Mouse (Mus musculus) thymus, postnatal 36 days (tissue): ENCODE measurements around the gene Ythdf2.

Experiments
- DNase-seq, 2 experiments: peaks; one replicate each; pipeline ENCODE4 v3.0.0; 2022; ENCODE audit warnings: mixed read lengths in 2 of 2

Gene Ythdf2

DNA sequence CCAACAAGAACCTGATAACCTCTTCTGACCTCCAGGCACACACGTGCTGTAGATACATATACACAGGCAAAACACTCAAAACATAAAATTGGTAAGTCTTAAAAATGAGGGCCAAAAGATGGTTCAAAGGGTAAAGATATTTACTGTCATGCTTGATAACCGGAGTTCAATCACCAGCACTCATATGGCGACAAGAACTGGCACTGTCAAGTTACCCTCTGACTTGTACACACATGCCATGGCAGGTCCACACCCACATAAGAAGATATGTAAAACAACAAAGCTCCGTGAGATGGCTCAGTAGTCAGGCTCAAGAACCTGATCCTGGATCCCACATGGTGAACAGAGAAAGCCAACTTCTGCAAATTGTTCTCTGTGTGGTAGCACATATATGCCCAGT lies 4.8 kb downstream of the Ythdf2 start:
- DNase-seq, result no peak

DNA sequence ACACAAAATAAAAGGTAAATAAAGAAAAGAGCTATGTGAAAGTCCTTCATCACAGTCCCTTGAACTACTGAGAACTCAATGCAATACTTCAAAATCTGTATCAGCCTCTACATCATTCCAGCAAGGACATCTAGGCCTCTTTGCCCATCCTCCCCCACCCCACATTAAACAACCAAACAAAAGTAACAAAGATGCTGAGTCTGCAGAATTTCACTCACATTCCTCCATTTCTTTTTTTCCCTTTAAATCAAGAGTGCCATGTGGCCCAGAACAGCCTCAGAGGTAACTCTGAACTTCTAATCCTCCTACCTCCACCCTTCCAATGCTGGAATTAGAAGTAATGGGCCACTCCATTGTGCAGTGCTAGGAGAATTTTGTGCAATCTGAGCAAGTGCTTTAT lies 13.3 kb downstream of the Ythdf2 start:
- DNase-seq, result no peak

DNA sequence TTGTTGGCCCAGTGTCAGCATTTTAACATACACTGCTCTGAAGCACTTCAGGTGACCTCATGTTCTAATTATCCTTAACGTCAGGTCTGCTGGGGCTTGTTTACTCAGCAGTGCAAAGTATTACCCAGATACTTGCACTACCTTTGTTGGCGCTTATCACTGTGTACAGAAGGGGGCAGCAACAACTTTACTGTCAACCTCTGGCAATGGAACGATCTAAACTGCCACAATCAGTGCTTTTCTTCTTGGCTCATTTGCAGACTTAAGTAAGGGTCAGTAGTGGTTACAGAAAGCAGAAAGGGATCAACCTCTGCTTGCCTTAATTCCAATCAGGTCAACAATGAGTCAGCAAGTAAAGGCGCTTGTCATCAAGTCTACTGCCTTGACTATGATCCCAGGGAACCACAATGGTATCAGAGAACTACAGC lies 13.8 kb downstream of the Ythdf2 start:
- peak; percentile 15 to 24 for DNase-seq

DNA sequence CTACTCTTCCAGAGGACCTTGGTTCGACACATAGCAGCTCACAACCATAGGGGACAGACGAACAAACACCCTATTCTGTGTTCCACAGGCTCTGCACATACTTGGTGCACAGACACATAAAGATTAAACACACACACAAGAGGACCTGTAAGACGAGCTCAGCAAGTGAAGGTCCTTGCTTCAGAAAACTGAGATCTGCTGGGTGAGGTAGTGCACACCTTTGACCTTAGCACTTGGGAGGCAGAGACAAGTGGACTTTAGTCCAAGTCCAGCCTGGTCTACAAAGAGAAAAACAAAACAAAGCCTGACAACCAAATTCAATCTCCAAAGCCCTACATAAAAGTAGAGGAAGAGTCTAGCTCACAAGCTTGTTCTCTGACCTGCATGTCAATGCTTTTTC lies 17.1 kb downstream of the Ythdf2 start:
- no peak for DNase-seq

DNA sequence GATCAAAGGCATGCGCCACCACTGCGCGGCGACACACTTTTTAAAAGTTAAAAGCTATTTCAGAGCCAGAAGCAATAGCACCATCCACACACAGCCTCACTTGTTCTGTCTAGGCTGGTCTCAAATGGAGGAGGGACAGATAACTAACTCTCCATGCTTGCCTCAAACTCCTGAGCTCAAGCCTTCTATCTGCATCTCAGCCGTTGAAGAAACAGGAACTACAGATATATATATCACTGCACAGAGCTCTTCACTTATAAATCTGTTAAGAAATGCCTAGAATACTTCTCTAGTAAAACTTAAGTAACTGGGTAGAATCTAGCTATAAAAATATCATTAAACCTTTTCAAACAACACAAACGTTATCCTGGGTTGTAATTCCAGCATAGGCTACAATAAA lies 17.7 kb downstream of the Ythdf2 start:
- DNase-seq, result no peak

DNA sequence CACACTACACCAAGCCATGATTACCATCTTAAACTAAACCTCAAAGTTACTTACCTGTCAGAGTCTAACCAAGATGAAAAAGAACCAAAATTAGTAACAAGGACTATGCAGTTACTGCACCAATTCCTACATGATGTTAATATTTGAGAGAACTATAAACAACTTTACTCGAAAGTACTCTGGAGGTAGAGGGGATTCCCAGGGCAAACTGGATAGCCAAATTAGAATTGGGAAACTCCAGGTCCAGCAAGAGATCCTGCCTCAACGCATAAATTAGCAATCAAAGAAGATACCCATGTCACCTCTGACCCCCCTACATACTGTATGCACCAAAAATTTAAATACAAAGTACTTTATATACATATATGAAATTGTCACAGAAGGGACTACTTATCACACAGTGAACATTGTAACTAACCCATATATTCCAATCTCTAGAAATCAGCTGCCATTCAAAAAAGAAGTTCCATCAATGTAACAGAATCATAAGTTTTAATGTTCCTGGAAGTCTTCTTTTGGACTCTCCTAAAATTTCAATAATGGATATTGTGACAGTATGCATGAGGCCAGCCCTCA lies 24.2 kb downstream of the Ythdf2 start:
- no peak for DNase-seq

DNA sequence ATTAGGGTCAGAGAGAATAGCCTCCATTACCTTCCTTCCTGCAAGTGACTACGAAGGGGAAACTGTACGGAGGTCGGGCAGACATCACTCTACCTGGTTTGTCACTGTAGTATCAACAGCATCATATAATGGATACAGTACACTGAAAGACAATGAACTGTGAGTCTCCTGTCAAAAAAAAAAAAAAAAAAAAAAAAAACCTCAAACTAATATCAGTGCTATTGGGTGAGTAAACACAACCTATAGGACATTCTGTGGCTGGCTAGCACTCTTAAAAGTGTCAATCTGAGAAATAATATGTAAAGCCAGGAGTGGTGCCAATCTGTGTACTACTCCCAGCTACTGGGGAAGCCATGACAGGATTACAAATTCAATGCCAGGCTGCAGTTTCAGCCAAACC lies 28.9 kb downstream of the Ythdf2 start:
- no peak for DNase-seq

DNA sequence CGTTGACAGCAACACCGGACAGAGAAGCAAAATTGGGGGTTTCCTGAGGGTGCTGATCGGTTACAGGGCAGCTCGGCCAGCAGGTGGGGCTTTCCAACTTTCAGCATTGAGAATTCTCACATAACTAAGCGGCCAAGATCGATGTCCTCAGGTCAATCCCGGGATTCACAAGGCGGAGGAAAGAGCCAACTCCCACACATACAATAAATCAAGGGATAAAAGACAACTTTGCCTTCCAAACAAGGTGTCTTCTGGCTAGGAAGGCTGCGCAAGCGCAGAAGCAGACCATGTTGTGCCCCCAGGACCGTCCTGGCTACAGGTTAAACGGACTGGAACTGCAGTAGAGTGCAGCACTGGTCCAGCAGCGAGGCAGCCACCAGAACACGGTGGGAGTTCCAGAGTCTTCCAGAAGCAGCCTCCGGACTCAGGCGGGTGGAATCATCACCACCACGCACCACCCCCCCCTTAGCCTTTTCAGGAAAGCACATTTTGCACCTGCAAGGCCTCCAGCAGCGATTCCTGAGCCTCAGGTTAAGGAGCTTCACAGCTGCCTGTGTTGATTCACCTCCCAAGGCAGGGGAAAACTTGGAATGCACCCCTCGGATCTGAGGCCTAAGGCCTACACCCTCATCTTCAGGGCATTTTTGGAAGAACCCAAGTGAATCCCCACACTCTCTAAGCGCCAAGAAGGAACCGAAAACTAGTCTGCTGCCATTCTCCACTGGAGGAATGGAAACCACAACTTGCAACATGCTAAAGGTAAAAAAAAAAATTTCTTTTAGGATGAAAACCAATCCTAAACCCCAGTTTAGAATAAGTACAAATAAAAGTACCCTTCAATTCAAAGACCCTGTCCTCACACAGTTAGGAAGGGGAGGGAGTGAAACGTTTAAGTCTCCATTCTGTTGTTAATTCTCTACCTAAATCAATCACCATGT lies 30.1 kb downstream of the Ythdf2 start:
- peak; percentile 9 to 10 for DNase-seq

DNA sequence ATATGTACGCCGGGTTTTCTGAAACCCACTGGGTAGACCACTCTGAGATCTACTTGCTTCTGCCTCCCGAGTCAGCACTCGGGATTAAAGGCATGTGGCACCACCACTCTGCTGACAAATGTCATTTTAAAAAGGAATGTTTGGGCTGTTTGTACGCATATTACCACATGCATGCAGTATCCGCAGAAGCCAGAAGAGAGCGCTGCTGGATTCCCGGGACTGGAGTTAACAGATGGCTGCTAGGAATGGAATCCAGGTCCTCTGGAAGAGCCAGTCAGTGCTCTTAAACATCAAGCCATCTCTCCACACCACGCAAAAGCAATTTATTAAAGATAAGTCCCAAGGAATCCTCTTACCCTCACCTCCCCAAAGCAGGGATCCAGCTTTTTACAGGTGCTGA lies 31.4 kb downstream of the Ythdf2 start:
- peak; percentile 24 to 29 for DNase-seq

DNA sequence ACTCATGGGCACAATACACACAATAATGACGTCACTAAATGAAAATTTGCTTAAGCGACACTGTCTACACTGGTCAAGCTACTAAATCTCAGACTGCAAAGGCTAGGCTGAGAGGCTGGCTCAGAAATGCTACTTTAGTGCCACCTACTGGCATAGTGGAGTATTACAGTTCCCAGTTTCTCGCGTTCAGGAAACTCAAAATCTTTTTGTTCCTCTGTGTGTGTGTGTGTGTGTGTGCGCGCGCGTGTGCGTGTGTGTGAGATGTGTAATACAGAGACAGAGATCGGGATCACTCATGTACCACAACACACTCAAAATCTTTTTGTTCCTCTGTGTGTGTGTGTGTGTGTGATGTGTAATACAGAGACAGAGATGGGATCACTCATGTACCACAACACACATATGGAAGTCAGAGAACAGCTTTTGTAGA lies 33.5 kb downstream of the Ythdf2 start:
- peak; percentile 14 to 31 for DNase-seq

DNA sequence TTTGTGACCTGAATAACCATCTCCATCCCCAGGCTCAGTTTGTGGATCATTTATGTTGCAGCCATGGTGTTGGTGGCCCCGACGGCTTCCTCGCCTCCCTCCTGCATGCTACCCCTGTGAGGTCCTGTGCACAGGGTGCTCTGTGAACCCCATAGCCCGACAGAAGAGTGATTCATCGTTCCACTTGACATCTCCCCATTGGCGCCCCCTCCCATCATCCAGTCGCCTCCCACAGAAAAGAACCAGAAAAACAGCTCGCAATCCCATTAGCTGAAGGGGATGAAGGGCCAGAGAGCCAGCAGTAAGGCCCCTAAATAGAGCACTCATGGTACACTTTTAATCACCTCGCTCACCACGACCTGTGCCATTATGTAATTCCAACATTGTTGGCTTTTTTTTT lies 35.6 kb downstream of the Ythdf2 start:
- DNase-seq, result no peak

DNA sequence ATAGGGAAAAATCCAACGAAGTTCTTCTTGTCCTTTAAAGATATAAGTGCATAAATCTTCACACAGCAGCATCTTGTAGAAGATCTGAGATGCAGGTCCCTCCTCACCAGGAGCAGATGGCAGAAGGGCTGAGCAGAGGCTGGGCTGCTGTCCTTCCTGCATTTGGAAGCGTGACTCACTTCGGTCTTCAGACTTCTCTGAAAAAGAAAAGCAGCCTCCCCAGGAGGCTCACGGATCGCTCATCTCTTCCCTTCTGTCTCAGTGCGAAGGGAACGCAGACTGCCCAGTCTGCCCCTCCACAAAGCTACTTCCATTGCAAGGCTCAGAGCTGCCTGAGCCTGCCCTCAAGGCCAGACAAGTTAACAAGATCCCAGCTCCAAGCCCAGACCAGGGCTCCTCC lies 41.2 kb downstream of the Ythdf2 start:
- DNase-seq, result no peak

DNA sequence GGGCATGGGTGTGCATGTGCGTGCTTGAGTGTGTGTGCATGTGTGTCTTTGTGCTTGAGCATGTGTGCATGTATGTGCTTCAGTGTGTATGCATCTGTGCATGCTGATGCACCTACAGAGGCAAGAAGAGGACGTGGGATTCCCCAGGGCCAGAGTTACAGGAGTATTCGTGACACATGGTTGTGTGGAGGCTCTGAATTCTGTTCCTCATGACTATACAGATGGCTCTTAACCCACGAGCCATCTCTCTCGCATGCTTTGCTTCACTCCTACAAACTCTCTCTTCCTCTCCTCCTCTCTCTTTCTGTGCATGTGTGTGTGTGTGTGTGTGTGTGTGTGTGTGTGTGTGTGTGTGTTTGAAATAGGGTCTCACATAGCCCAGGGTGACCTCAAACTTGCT lies 42.3 kb downstream of the Ythdf2 start:
- no peak for DNase-seq

DNA sequence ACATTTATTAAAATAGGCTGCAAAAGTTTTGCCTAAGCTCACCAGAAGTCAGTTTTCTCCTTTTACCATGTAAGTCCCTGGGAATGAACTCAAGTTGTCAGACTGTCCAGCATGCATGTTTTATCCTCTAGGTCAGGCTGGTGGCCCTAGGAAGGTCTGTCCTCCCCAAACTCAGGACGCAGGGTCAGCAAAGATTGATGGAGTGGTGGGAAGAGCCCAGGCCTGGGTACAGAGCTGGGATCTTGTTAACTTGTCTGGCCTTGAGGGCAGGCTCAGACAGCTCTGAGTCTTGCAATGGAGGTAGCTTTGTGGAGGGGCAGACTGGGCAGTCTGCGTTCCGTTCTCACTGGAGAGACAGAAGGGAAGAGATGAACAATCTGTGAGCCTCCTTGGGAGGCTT lies 42.8 kb downstream of the Ythdf2 start:
- no peak for DNase-seq

DNA sequence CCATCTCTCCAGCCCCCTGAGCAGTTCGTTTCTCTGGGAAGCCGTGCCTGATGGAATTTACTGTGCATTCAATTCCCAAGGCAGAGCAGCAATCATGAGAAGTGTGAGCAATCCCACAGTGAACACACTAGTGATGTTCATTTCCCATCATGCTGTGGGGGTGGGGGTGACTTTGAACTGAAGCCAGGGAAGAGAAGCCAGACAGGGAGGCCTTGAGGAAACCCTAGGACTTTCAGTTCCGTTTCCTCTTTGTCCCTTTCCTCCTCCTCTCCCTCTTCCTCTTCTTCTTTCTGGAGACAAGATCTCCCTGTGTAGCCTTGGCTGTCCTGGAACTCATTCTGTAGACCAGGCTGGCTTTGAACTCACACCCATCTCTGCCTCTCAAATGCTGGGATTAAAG lies 44.7 kb downstream of the Ythdf2 start:
- DNase-seq, result no peak

DNA sequence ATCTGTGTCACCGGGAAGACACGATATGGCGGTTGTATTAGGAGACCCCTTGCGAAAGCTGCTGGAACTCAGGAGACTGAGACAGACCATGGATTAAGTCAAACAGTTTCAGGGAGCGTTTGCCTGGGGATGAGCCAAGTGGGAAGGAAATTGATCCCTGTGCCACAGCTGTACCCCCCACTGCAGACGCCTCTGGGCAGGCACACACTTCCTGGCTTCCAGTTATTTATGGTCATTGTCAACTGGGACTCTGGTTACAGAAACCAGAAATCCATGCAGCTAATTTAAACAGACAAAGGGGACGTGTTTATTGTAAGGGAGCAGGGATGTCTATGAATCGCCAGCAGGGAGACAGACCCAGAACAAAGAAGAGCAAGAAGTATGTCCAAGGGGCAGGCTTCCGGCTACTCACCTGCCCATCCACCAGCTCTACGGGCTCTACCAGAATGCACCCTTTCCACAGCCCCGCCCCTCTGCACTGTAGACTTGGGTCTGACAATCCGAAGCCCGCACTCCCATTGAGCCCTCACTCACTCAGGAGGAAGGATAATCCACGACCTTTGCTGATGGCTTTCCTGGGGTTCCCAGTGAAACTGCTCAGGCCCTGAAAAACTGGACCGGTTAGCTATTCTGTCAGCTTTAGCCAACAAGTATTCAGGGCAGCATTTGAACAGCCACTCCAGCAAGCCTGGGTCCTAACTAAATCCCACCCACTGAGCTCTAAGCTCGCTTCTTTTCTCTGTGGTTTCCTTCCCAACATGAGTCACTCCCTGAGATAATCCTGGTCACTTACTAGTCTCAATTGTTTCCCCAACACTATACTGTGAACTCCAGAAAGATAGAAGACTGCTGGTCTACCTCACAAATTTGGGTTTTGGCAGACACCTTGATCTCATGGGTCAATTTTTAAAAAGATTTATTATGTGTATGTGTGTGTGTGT lies 45.5 kb downstream of the Ythdf2 start:
- DNase-seq, result no peak

DNA sequence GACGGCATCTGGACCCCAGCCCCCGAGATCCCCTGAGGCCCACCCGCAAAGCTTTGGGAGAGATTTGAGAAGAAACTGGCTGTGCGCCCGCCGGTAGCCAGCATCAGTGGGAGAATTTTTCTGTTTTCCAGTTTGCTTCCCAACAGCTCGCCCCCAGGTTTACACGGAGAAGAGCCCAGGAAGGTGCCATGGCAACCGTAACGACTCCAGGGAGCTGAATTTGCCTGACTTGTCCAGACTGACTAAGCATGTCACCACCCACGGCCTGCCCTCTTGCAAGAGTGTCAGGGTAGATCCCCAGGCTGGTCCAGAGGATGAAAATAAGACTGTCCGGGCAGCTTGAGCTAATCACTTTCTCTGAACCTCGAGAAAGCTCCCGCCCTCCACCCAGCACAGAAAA lies 46.4 kb downstream of the Ythdf2 start:
- no peak for DNase-seq

DNA sequence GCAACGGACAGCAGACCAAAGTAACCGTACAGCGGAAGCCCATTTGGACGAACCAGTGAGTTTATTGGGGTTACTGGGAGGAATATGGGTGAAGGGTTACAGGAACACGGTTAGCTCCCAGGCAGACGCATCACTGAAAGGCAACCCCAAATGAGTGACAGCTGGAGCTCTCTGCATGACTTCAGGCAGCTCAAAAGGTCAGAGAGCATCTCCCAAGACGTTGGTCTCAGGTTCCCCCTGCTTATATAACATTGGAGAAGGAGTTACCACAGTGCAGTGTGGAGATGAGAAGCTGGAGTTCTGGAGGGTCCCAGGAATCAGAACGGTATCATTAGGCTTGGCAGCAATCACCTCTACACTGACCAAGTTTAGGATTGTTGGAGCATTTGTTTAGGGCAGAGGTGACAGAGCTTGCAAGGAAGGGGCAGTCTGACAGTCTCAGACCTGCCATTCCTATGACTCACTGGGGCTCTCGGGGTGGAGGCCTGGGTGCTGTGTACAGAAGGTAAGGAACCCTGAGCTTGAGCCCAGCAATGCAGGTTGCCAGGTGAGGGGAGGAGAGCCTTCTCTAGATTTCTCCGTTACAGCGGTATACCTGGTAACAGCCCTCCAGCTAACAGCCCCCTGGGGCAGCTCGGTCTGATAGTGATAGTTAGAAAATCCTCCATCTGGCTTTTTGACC lies 55.0 kb downstream of the Ythdf2 start:
- no peak for DNase-seq

DNA sequence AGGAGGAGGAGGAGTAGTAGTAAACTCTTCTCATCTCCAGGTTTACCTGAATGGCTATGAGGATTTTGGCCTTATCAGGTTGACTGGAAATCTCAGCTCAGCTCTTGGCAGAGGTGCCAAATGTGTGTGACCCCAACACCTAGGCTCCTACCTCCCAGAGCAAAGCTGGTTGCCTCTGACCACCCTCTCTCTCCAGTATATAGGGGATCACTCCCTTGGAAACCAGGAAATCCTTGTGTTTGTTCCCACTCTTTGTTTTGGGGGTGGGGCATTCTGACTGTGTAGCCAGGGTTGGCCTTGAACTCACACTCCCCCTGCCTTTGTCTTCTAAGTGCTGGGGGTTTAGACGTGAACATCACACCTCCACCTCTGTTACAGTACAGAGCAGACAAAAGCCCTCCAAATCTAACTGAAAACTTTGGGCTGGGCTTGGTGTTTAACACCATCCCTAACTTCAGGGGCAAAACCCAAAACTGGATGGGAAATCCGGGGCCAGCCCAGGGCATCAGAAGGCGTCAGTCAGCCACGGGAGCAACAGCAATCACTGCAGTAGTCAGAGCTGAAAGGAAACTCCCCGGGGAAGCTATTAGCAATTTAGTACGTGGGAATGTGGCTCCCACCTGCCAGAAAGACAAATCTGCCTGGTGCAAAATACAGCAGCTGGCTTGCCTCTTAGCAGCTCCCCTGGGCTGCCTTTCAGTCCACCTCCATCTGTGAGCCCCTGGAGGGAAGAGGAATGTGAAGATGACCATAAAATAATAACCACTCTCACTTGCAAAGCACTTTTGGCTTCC lies 57.0 kb downstream of the Ythdf2 start:
- no peak for DNase-seq

DNA sequence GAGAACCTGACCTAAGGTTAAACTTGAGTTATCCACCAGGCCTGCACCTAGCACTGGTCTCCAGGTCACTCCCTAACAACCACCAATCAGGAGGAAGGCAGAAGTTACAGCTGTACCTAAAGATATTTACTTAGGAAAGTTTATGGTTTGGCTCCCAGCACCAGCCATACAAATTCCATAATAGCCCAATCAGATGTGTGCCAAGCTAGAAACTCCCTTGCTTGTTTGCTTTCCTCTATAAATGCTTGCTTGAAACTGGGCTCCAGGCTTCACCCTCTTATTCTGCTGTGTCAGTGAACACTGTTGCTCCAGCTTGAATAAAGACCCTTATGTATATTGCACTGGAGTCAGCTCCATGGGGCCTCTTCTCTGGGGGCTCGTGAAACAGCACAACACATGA lies 60.4 kb downstream of the Ythdf2 start:
- no peak for DNase-seq

DNA sequence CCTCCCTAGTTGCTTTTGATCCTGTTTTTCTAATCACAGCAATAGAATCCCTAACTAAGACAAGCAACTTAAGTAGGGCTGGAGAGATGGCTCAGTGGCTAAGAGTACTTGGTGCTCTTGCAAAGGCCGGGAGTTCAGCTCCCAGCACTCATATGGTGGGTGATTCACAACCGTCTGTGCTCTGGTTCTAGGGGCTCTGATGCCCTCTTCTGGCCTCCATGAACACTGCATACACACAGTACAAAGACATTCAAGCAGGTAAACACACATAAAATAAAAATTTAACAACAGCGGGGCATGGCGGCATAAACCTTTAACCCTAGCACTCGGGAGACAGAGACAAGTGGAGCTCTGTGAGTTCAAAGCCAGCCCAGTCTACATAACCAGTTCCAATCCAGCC lies 65.9 kb downstream of the Ythdf2 start:
- no peak for DNase-seq

DNA sequence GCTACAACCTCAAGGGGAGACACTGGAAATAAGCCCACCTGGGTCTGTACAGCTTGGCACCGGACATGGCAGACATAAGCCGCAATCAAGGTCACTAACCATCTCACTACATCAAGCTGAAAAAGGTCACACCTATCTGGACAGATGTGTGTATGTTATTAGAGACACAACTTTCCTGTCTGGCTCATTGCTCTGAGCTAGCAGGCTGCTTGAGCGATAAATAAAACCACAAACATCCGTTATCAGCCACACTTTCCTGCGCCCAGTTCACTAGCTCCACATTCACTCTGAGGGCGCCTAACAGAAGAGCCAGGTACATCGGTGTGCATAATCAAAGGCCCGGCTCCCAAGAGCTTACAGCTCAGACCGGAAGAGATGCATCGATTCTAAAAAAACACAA lies 67.0 kb downstream of the Ythdf2 start:
- DNase-seq, result no peak
